Mouse (Mus musculus) liver, adult 2 months (tissue): Measurements from ENCODE around the gene Zfp385c. TPM values are rescaled to one million over a fixed set of nuclear protein-coding genes. Genes with fewer than 3 reads are reported as not detected.

Experiments
- DNase-seq: peaks from one replicate; pipeline ENCODE4 v3.0.0-alpha.2; 2011; ENCODE audit warnings: low read depth, low spot score; ENCODE audit errors: extremely low read depth
- H3K27ac ChIP-seq: fragments of 200-500 bp; replicated peaks from 2 replicates; pipeline ENCODE4 v1.5.1; 2012; ENCODE audit warnings: low read depth, mild to moderate bottlenecking, control low read depth, inconsistent platforms, low read length; ENCODE audit not compliant: insufficient read depth
- H3K27me3 ChIP-seq: fragments of 200-500 bp; 2 replicates; pipeline ENCODE4 v1.6.1; 2012; ENCODE audit warnings: mild to moderate bottlenecking, moderate library complexity, low read length, inconsistent platforms; ENCODE audit not compliant: control insufficient read depth, insufficient read depth
- H3K36me3 ChIP-seq: fragments of 200-500 bp; 2 replicates; pipeline ENCODE4 v1.6.1; 2012; ENCODE audit warnings: low read length, inconsistent platforms; ENCODE audit not compliant: control insufficient read depth, insufficient read depth
- H3K4me1 ChIP-seq: fragments of 200-500 bp; 2 replicates; pipeline ENCODE4 v1.6.1; 2011; ENCODE audit warnings: low read length; ENCODE audit not compliant: control insufficient read depth, insufficient read depth
- H3K4me3 ChIP-seq: fragments of 200-500 bp; 2 replicates; pipeline ENCODE4 v1.5.1; 2011; ENCODE audit warnings: low read depth, mild to moderate bottlenecking, control low read depth, low read length, moderate library complexity; ENCODE audit not compliant: insufficient read depth
- H3K79me2 ChIP-seq: fragments of 200-500 bp; 2 replicates; pipeline ENCODE4 v1.6.1; 2012; ENCODE audit warnings: inconsistent platforms, mild to moderate bottlenecking, low read length, moderate library complexity; ENCODE audit not compliant: control insufficient read depth, insufficient read depth
- H3K9ac ChIP-seq: fragments of 200-500 bp; 2 replicates; pipeline ENCODE4 v1.6.1; 2012; ENCODE audit warnings: low read depth, mild to moderate bottlenecking, control low read depth, inconsistent platforms, low read length
- CTCF ChIP-seq: fragments of 200-500 bp; IDR thresholded peaks from 2 replicates; pipeline ENCODE4 v1.5.1; 2011; ENCODE audit warnings: low read depth, low read length, control low read depth
- POLR2A ChIP-seq: fragments of 200-500 bp; IDR thresholded peaks from 2 replicates; pipeline ENCODE4 v1.6.1; 2011; ENCODE audit warnings: low read length, control low read depth; ENCODE audit not compliant: insufficient read depth; ENCODE audit errors: extremely low read depth
- WGBS: fragments of 180-500 bp; shearing (Covaris S2); methylation state at CpG from one replicate; pipeline ENCODE4 v1.1.7; 2018; 5-methylcytosine and 5-hydroxymethylcytosine counted together
- polyA plus RNA-seq: library from polyadenylated mRNA; depleted of rRNA; stranded (reverse); fragments of >200 nt; gene quantifications from 2 replicates; pipeline ENCODE4 v1.2.3, GENCODE M21; 2012
- total RNA-seq: library from RNA; depleted of rRNA; stranded (reverse); fragments of >200 nt; gene quantifications from 2 replicates; pipeline ENCODE4 v1.2.3, GENCODE M21; 2014

Zfp385c gene
- total and polyA plus RNA-seq, 2 experiments = not detected

DNA sequence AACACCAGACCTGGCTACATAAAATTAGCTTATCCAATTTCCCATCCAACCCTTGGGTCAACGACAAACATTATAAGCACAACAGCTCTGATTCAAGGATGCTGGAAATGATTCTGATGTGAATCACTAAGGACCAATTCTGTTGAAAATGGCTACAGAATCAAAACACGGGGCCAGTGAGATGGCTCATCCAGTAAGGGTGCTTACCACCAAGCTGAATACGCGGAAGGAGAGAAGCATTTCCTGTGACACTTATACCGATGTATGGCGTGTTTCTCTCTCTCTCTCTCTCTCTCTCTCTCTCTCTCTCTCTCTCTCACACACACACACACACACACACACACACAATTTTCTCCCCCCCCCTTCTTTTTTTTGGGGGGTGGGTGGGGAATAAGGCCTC, 85.1 kb downstream of the Zfp385c start:
- 90% methylated on average over 6 of the region's 6 CpGs for WGBS
- H3K36me3 ChIP-seq = peaks cover 2% of the 10 kb centered on the region; the same call in 1 of the 2 replicates
- H3K27ac ChIP-seq = no peak overlapping the region

DNA sequence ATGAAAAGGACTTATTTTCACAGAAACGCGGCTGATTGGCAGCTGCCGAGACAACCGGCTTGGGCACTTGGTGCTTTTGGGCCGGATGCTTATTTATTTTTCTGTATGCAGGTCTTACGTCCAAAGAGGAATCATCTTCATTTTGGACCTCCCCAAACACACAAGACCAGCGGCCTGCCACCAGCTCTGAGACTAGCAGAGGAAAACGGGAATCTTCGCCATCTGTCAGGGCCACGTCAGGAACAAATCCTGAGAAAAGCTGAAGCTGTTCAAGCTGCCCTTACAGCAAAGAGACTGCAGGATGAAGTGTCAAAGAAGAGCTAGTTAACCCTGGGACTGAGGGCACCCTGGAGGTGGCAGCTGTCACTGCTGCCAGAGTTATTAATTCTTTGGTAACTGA, 86.8 kb downstream of the Zfp385c start:
- DNase-seq = no peak
- TF ChIP-seq CTCF (no peak), POLR2A (no peak)
- Histone ChIP-seq H3K4me3 (no peak overlapping the region), H3K4me1 (peaks cover 17% of the 10 kb centered on the region), H3K36me3 (peaks cover 17% of the 10 kb centered on the region), H3K27ac (no peak overlapping the region), H3K27me3 (no peaks in the 10 kb centered on the region), H3K9ac (no peak overlapping the region), H3K79me2 (peaks cover 50% of the 10 kb centered on the region)
- 90% methylated on average over 10 of the region's 10 CpGs for WGBS

More for the DNA sequence above, 85.1 kb downstream of the Zfp385c start:
- Histone ChIP-seq H3K79me2 (peaks cover 42% of the 10 kb centered on the region), H3K9ac (no peak overlapping the region), H3K27me3 (no peaks in the 10 kb centered on the region), H3K4me3 (no peak overlapping the region), H3K4me1 (peaks cover 24% of the 10 kb centered on the region)
- no peak for DNase-seq
- TF ChIP-seq CTCF = no peak
- TF ChIP-seq POLR2A = no peak

DNA sequence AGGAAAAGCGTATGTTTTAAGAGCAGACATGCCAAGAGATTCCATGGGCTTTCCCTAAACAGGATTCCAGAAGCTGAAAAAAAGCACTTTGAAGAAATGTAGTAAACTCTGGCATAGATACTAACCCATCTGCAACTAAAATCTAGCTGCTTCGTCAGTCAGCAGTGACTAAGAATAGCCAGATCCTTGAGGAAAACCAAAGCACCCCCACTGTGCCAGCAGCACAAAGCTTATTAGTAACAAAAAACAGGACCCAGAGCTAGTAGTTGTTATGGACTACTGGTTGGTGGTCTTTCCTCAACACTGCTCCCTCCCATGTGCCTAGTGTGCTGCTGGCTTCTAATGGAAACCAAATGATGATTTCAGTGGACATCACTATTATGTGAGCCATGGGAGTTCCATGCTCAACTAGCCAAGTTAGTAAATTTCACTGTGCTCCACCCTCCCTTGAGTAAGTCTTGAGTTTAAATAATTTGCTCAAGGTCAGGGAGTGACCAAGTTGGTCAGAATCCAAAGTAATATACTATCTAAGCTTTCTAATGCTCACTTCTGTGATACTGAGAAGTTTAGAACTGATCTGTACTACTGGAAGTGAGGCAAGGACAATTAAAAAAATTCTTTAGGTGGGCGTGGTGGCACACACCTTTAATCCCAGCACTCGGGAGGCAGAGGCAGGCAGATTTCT, 87.8 kb downstream of the Zfp385c start:
- Histone ChIP-seq H3K4me1 (peaks cover 10% of the 10 kb centered on the region), H3K79me2 (peaks cover 50% of the 10 kb centered on the region), H3K27ac (no peak overlapping the region), H3K27me3 (no peaks in the 10 kb centered on the region), H3K36me3 (peaks cover 25% of the 10 kb centered on the region), H3K4me3 (no peak overlapping the region), H3K9ac (no peak overlapping the region)
- 86% methylated on average over 4 of the region's 4 CpGs for WGBS
- TF ChIP-seq CTCF (no peak), POLR2A (no peak)
- no peak for DNase-seq

DNA sequence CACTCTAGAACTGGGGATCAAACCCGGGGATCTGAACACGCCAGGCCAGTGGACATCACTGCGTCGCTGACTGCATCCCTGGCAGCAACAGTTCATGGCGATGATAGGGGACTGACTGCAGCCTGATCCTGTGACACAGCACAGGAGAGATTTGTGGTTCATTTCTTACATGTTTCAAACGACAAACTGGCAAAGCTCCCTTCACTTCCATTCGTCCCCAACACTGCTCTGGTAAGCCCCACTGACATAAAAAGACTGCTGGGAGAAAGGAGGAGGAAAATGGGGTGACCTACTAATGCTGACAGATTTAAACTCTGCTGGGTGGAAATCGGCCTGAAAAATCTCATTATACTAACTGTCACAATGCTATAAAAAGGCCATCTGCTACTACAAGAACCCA, 88.4 kb downstream of the Zfp385c start:
- no peaks in the 10 kb centered on the region for H3K27me3 ChIP-seq
- H3K27ac ChIP-seq = no peak overlapping the region
- no peak overlapping the region for H3K4me3 ChIP-seq
- 78% methylated on average over 8 of the region's 8 CpGs for WGBS
- peaks cover 32% of the 10 kb centered on the region for H3K36me3 ChIP-seq
- no peak overlapping the region; the same call in 1 of the 2 replicates for H3K9ac ChIP-seq
- H3K4me1 ChIP-seq = peaks cover 8% of the 10 kb centered on the region
- DNase-seq = no peak
- H3K79me2 ChIP-seq = peaks cover 50% of the 10 kb centered on the region
- TF ChIP-seq POLR2A = no peak
- no peak for TF ChIP-seq CTCF

DNA sequence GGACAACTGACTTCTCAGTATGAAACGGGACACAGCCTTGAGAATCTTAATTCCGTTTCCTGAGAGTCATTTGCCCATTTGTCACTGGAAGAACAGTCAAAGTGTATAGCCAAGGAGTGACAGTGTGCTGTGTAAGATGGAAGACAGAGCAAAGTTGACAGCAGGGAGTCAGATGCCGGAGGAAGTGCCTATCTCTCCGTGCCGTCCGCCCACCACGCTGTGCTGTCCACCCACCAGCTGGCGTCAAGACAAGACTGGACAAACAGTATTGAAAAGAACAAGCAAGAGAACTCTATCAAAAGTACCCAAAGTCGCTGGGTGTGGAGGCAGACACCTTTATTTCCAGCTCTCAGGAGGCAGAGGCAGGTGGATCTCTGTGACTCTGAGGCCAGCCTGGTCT, 89.1 kb downstream of the Zfp385c start:
- Histone ChIP-seq H3K27ac (no peak overlapping the region), H3K4me1 (peaks cover 8% of the 10 kb centered on the region), H3K36me3 (peaks cover 36% of the 10 kb centered on the region), H3K27me3 (no peaks in the 10 kb centered on the region), H3K4me3 (no peak overlapping the region), H3K9ac (no peak overlapping the region), H3K79me2 (peaks cover 47% of the 10 kb centered on the region)
- 58% methylated on average over 9 of the region's 9 CpGs for WGBS
- TF ChIP-seq POLR2A = no peak
- no peak for TF ChIP-seq CTCF
- DNase-seq = no peak

DNA sequence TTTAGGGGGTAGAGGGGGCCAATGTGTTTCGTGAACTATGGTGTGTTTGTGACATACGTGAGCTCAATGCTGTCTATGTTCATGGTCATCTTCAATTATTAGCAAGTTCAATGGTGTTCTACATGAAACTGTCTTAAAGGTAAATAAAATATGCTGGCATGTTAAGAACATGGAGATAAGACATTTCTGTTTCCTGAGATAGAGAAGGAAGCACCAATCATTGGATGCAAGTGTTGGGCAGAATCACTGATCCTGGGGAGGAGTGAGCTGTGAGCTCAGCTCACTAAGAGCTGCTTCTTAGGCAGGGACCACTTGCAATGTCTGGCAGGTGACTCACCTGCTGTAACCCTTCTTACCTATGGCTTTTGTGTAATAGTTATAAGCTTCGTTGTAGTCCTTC, 90.9 kb downstream of the Zfp385c start:
- WGBS = 91% methylated on average over 3 of the region's 3 CpGs
- H3K27me3 ChIP-seq = no peaks in the 10 kb centered on the region
- H3K9ac ChIP-seq = no peak overlapping the region
- no peak overlapping the region for H3K27ac ChIP-seq
- DNase-seq = no peak
- H3K4me3 ChIP-seq = no peak overlapping the region
- H3K36me3 ChIP-seq = peaks cover 48% of the 10 kb centered on the region
- TF ChIP-seq POLR2A = no peak
- TF ChIP-seq CTCF = no peak
- H3K4me1 ChIP-seq = peaks cover 7% of the 10 kb centered on the region
- peaks cover 39% of the 10 kb centered on the region for H3K79me2 ChIP-seq
